ENCODE assay signal across 13 mouse cellular contexts in genomic region chr4:117479951-117480350, GRCm38 (mm10). TPM values are rescaled to one million over a fixed set of nuclear protein-coding genes. Genes with fewer than 3 reads are reported as not detected.
DNase-seq lines count a peak whose midpoint lies in the region; ATAC-seq and TF ChIP-seq lines count a peak whose summit lies in the region.
"Had no signal": no experiment of that assay in that cellular context is flagged by ENCODE, and none has a peak within 500 bp of the region (broad histone marks: within the 10 kb centered on the region; RNA-seq: fewer than 3 reads in every experiment).

No protein-coding gene starts in this region.

- H3K27ac ChIP-seq in heart, postnatal 0 days (ENCODE audit: low read depth) = no peak overlapping the region
- no peak overlapping the region for H3K27ac ChIP-seq in lung, embryonic 16.5 days (ENCODE audit: low read length)
- H3K27ac ChIP-seq: forebrain, embryonic 13.5 days; heart, embryonic 13.5 days; limb, embryonic 12.5 days had no signal

- H3K4me1 ChIP-seq in heart, postnatal 0 days (ENCODE audit: control insufficient read depth, insufficient read depth) = 0 out of 2 replicates have a peak, but pooled peaks cover 8% of the 10 kb centered on the region
- H3K4me1 ChIP-seq in lung, embryonic 16.5 days (replicated peaks; ENCODE audit: control insufficient read depth, insufficient read depth, low read length) = peaks cover 14% of the 10 kb centered on the region

- no peak for TF ChIP-seq EP300 in heart, postnatal 0 days (IDR thresholded peaks at IDR 0.05; ENCODE audit: low read depth)

- H3K27me3 ChIP-seq in heart, postnatal 0 days (ENCODE audit: control insufficient read depth, insufficient read depth, low read length) = peaks cover 18% of the 10 kb centered on the region
- H3K27me3 ChIP-seq in lung, embryonic 16.5 days (ENCODE audit: control insufficient read depth, insufficient read depth, low read depth, low read length) = peaks cover 34% of the 10 kb centered on the region

- H3K4me2 ChIP-seq in heart, postnatal 0 days (ENCODE audit: low read depth, low read length) = no peak overlapping the region
- no peak overlapping the region for H3K4me2 ChIP-seq in lung, embryonic 16.5 days (ENCODE audit: low read depth, low read length)
- H3K4me2 ChIP-seq: forebrain, embryonic 13.5 days; heart, embryonic 13.5 days; limb, embryonic 12.5 days had no signal

- no peaks in the 10 kb centered on the region for H3K36me3 ChIP-seq in heart, postnatal 0 days (replicated peaks; ENCODE audit: control insufficient read depth, insufficient read depth, low read length)
- no peaks in the 10 kb centered on the region for H3K36me3 ChIP-seq in lung, embryonic 16.5 days (ENCODE audit: control insufficient read depth, insufficient read depth, low read length)
- H3K36me3 ChIP-seq: heart, embryonic 13.5 days; limb, embryonic 12.5 days had no signal

- no peak for TF ChIP-seq CTCF in heart, postnatal 0 days (IDR thresholded peaks at IDR 0.05; ENCODE audit: low read depth)

- peak; percentile 19; the same call in 1 of the 2 replicates for ATAC-seq in heart, postnatal 0 days (ENCODE audit: insufficient read depth, low read depth)
- 0 out of 2 replicates have a peak, but pooled peaks have one; percentile 29 for ATAC-seq in lung, embryonic 16.5 days (ENCODE audit: low read depth)
- ATAC-seq: forebrain, embryonic 13.5 days had no signal

- DNase-seq in heart, postnatal 0 days (ENCODE audit: low spot score) = no peak
- no peak for DNase-seq in heart, adult 8-10 months (ENCODE audit: low spot score)
- DNase-seq in lung, adult 18-20 months = no peak
- DNase-seq in R1 (ENCODE audit: low read depth, low spot score) = peak; percentile 65
- peak; percentile 17 to 41 for DNase-seq in kidney, postnatal 4 days
- DNase-seq in layer of hippocampus, adult 11-12 months (ENCODE audit: low spot score) = no peak
- no peak for DNase-seq in cerebellum, postnatal 25 days
- DNase-seq: cerebellum, adult 11-12 months; gastrocnemius, postnatal 10 days had no signal

- H3K9ac ChIP-seq in heart, postnatal 0 days (replicated peaks; ENCODE audit: low read depth, low read length) = no peak overlapping the region
- no peak overlapping the region for H3K9ac ChIP-seq in lung, embryonic 16.5 days (ENCODE audit: low read length)
- H3K9ac ChIP-seq: forebrain, embryonic 13.5 days; heart, embryonic 13.5 days; limb, embryonic 12.5 days had no signal

- whole genome bisulfite sequencing in heart, postnatal 0 days = 37% methylated on average over 6 of the region's 6 CpGs
- WGBS in lung, embryonic 16.5 days = 32% methylated on average over 6 of the region's 6 CpGs

- H3K4me3 ChIP-seq in heart, postnatal 0 days (ENCODE audit: low read depth, low read length) = no peak overlapping the region
- no peak overlapping the region for H3K4me3 ChIP-seq in lung, embryonic 16.5 days (ENCODE audit: low read length)
- H3K4me3 ChIP-seq: forebrain, embryonic 13.5 days; heart, embryonic 13.5 days; limb, embryonic 12.5 days had no signal

- no peaks in the 10 kb centered on the region for H3K9me3 ChIP-seq in heart, postnatal 0 days (replicated peaks; ENCODE audit: control insufficient read depth, low read length)
- no peaks in the 10 kb centered on the region for H3K9me3 ChIP-seq in lung, embryonic 16.5 days (ENCODE audit: control insufficient read depth, low read length)
- H3K9me3 ChIP-seq: forebrain, embryonic 13.5 days; heart, embryonic 13.5 days; limb, embryonic 12.5 days had no signal

RNA-seq across cellular contexts. Expression of gene Rnf220, which starts 16.9 kb away (rescaled TPM):
- total RNA-seq in heart, postnatal 0 days (2014; rRNA removed; ENCODE audit: low replicate concordance) = 42.6 and 62.3 TPM in 2 replicates
- 24.6 and 25.6 TPM in 2 replicates for polyA plus RNA-seq in heart, postnatal 0 days (2015; fragmentation: Nextera tagmentation; extraction: Ambion mirVana)
- 10 to 100 TPM; 30.3 to 37.3 (median 31.9) TPM for total RNA-seq in heart, adult 8-10 months (2022)
- 60.6 and 61.5 TPM in 2 replicates for polyA plus RNA-seq in lung, embryonic 16.5 days (2015; fragmentation: Nextera tagmentation; extraction: Ambion mirVana)

Comparison
In these comparisons a context has a peak if more than half of its experiments do, and no peak if none do; other contexts are left out.
1. DNase-seq: peak in R1 (single experiment) and kidney, postnatal 4 days (2 of 2); none in heart, postnatal 0 days (single experiment), heart, adult 8-10 months (single experiment), lung, adult 18-20 months (0 of 2), layer of hippocampus, adult 11-12 months (single experiment) and cerebellum, postnatal 25 days (0 of 2).